Comparison of ENCODE assay signal across 27 mouse cellular contexts in the genomic region with DNA sequence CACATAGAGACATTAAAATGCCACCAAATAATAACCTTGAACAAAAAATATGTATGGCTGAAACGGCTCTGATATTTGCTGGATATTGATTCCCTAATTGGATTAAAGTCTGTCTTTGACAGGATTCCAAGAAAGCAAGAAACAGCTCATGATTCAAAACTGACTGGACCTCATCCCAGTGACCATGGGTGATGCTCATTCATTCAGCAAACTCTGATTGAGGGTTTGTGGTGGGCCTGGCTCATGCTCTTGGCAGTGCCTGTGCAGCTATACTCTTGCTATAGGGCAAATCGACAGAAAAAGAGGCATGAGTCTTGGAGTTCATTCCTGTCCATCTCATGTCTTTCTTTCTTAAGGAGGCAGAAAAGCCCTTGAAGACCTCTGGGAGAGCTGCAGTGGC.
DNase-seq lines count a peak whose midpoint lies in the region; TF ChIP-seq lines count a peak whose summit lies in the region.
"Had no signal": no experiment of that assay in that cellular context is flagged by ENCODE, and none has a peak within 500 bp of the region (broad histone marks: within the 10 kb centered on the region; RNA-seq: fewer than 3 reads in every experiment).

No protein-coding gene starts in this region.

- no peak overlapping the region for H3K4me3 ChIP-seq in heart, adult 2 months
- H3K4me3 ChIP-seq: embryonic facial prominence, embryonic 10.5 days; embryonic facial prominence, embryonic 13.5 days; erythroblast, embryonic 14.5 days; forebrain, embryonic 12.5 days; gastrocnemius, adult 2 months; heart, embryonic 10.5 days; heart, embryonic 13.5 days; hindbrain, embryonic 12.5 days; hindbrain, embryonic 15.5 days; intestine, embryonic 15.5 days had no signal

- no peak for TF ChIP-seq POLR2A in heart, adult 2 months (IDR thresholded peaks at IDR 0.05; ENCODE audit: insufficient read depth, low read depth, low read length)

- H3K9ac ChIP-seq in heart, adult 2 months (ENCODE audit: low read depth, low read length): no peak overlapping the region
- H3K9ac ChIP-seq: embryonic facial prominence, embryonic 13.5 days; forebrain, embryonic 12.5 days; heart, embryonic 13.5 days; hindbrain, embryonic 12.5 days; hindbrain, embryonic 15.5 days; intestine, embryonic 15.5 days had no signal

- H3K27ac ChIP-seq in heart, adult 2 months: no peak overlapping the region
- H3K27ac ChIP-seq: embryonic facial prominence, embryonic 10.5 days; embryonic facial prominence, embryonic 13.5 days; forebrain, embryonic 12.5 days; gastrocnemius, adult 2 months; heart, embryonic 10.5 days; heart, embryonic 13.5 days; hindbrain, embryonic 12.5 days; hindbrain, embryonic 15.5 days; intestine, embryonic 15.5 days had no signal

- no peaks in the 10 kb centered on the region for H3K4me1 ChIP-seq in heart, adult 2 months (ENCODE audit: control insufficient read depth, insufficient read depth, low read length)
- H3K4me1 ChIP-seq: embryonic facial prominence, embryonic 13.5 days; forebrain, embryonic 12.5 days; heart, embryonic 10.5 days; heart, embryonic 13.5 days; intestine, embryonic 15.5 days had no signal

- no peak for TF ChIP-seq CTCF in heart, adult 2 months (IDR thresholded peaks at IDR 0.05)

- H3K27me3 ChIP-seq in heart, adult 2 months (ENCODE audit: control insufficient read depth, insufficient read depth, low read length): no peaks in the 10 kb centered on the region
- H3K27me3 ChIP-seq: hindbrain, embryonic 15.5 days; intestine, embryonic 15.5 days had no signal

- H3K36me3 ChIP-seq in heart, adult 2 months (ENCODE audit: control insufficient read depth, insufficient read depth, low read length): no peaks in the 10 kb centered on the region
- H3K36me3 ChIP-seq: embryonic facial prominence, embryonic 10.5 days; embryonic facial prominence, embryonic 13.5 days; forebrain, embryonic 12.5 days; heart, embryonic 10.5 days; heart, embryonic 13.5 days; hindbrain, embryonic 12.5 days; hindbrain, embryonic 15.5 days; intestine, embryonic 15.5 days had no signal

- DNase-seq in cerebellum, postnatal 10 days: peak; percentile 75 to 83
- DNase-seq in cerebellum, adult 8-10 months: no peak
- peak; percentile 40 for DNase-seq in heart, adult 11 months
- DNase-seq in heart, adult 2 months: no peak
- DNase-seq in left cerebral cortex, postnatal 4 days: peak; percentile 71
- no peak for DNase-seq in left cerebral cortex, adult 9 months (ENCODE audit: low spot score in 2 of 2)
- DNase-seq in kidney, postnatal 10 days: no peak
- DNase-seq: adrenal gland, postnatal 10 days; adrenal gland, postnatal 36 days; cerebellum, adult 11 months; cerebellum, adult 2 months; cerebellum, postnatal 36 days; embryo, embryonic 11 days; gastrocnemius, adult 2 months; gastrocnemius, postnatal 14 days; heart, adult 18-20 months; heart, postnatal 14 days; heart, postnatal 4 days had no signal

- intact Hi-C loops in heart, adult 2 months (cut with DNase I): loop anchor here (10.0 kb wide), 1 partner anchor 299 kb away; no protein-coding TSS in a partner anchor
- intact Hi-C loops in left cerebral cortex, postnatal 4 days (cut with DNase I): loop anchor here (10.0 kb wide), 2 partner anchors 379 to 989 kb away; no protein-coding TSS in a partner anchor

- 69% methylated on average over 2 of the region's 2 CpGs for WGBS in heart, adult 2 months

- TF ChIP-seq EP300 in heart, adult 2 months (IDR thresholded peaks at IDR 0.05; ENCODE audit: insufficient read depth, low read depth, low read length): no peak

- H3K79me2 ChIP-seq in heart, adult 2 months (replicated peaks; ENCODE audit: control insufficient read depth, insufficient read depth, low read length): no peaks in the 10 kb centered on the region

Comparison
In these comparisons a context has a peak if more than half of its experiments do, and no peak if none do; other contexts are left out.
1. DNase-seq: peak in cerebellum, postnatal 10 days (2 of 2), heart, adult 11 months (single experiment) and left cerebral cortex, postnatal 4 days (single experiment); none in cerebellum, adult 8-10 months (single experiment), heart, adult 2 months (0 of 2), left cerebral cortex, adult 9 months (0 of 2) and kidney, postnatal 10 days (single experiment).